Mouse (Mus musculus) liver, embryonic 14.5 days (tissue): ENCODE data around the gene Chga.

Experiments used
- CTCF ChIP-seq: IDR thresholded peaks from 2 replicates; pipeline ENCODE4 v1.5.1; 2016; ENCODE audit warnings: antibody characterized with exemption, low read depth, control low read depth
- EP300 ChIP-seq: IDR thresholded peaks from 2 replicates; pipeline ENCODE4 v1.6.1; 2016; ENCODE audit warnings: antibody characterized with exemption, low read depth

DNA sequence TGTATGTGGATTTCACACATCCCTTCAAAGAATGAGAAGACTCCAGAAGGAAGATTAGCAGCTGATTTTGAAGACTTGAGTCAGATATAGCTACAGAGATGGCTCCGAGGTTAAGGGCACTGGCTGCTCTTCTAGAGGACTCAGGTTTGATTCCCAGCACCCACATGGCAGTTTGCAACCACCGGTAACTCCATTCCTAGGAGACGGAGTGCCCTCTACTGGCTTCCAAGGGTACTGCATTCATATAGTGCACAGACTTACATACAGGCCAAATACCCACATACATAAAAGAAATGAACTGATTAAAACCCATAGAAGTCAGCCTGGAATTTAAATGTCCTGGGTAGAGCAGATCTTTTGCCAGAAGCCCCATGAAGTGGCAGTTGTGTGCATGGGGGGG lies 43.8 kb downstream of the Chga start:
- TF ChIP-seq CTCF (peak; percentile 56), EP300 (no peak)
